Mouse (Mus musculus) adrenal gland, adult 8-10 months (tissue): ENCODE measurements around the gene Hdlbp. TPM values are rescaled to one million over a fixed set of nuclear protein-coding genes. Genes with fewer than 3 reads are reported as not detected.

Experiments
- DNase-seq: peaks from one replicate; pipeline ENCODE4 v3.0.0; 2022
- total RNA-seq, 4 experiments: library from RNA; stranded (reverse); gene quantifications; 2 replicates each; pipeline ENCODE4 v1.2.4; 2022

Gene Hdlbp
- total RNA-seq, 4 experiments from 2014 or later = 299 to 422 (median 334) TPM

DNA sequence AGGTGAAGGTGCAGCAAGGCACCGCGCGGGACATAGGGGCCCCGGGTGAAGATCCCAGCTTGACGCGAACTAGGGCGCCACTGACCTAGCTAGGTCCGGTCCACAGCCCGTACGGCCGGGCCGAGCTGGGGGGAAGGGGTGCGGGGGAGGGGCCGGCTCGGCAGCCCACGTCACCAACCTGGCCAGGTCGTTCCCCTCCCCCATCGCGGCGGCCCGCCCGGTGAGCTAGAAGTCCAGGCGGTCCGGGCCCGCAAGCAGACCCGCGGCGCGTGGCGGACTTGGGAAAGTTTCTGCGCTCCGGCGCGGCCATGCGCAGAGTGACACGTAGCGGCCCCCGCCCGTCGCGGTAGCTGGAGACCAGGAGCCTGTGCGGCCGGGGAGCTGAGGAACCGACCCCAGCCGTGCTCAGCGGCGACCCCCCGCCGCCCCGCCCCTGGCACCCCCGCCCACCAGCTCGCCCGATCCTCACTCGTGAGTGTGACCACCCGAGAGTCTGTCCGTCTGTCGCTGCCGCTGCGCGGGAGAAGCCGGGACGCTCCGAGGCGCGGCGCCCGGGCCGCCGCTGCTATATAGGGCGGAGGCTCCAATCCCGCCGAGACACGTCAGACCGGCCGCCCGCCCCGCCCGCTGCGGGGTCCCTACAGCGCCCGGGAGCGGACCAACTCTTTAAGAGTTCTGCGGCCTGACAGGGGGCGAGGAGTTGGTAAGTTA is 33.3 kb downstream of the Hdlbp start:
- DNase-seq = peak; percentile 73

DNA sequence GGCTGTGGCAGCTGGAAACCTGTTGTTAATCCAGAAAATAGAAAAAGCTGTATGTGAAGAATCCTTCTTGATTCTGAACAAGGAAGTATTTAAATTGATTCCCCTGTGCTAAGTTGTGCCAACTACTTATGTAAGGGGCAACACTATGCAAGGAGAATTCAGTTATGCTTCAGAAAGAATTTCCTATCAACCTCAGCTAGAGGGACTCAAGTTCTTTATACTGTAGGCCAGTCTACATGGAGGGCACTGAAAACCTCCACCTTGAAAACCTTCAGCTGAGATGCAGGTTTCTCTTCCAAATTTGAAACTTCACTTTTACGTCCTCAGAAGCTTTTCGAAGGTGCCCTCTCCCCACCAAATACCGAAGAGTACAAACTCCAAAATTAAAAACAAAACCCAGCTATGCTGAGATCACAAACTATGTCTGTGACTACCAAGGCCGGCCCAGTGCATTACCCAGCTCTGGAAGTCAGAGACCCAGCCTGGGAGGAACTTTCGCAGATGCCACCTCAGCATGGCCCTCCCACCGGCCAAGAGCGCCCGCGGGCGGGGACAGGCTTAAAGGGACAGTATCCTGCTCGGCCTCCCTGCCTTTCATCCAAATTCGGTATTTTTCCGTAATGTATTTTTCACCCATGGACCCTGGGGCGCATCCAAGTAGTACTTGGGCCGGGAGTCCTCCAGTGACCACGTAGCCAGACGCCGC is 34.1 kb downstream of the Hdlbp start:
- DNase-seq = peak; percentile 87

DNA sequence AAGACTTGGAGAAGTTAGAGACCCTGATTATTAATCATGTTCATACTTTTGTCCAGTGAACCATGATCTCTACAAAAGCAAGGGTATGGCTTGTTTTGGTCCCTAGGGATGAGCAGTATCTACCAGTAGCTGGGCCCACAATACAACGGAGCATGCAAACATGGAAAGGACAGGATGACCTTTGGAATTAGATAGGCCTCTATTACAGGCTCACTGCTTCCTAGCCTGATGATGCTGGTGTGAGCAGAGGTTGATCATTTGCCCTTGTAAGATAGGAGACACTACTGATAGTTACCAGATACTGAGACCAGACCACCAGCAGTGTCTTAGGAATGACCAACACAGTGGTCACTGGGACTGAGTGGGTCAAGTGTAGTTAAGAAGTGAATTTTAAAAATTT is 39.3 kb downstream of the Hdlbp start:
- no peak for DNase-seq

DNA sequence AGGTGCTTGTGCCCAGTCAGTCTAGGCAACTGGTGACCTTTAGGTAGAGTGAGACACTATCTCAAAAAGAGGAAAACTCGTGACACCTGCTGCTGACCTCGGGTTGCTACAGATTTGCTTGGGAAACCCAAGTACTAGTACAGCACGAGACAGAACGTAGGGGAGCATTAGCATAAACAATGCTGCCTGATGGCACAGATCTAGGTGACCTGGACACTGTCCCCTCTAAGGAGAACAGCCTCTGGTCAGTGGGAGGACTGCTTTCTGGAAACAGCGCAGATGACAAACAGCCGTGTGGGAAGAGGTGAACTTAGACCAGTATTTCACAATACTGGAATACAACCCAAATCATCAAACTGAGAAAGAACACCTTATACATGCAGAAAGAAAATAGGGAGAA is 46.5 kb downstream of the Hdlbp start:
- DNase-seq = no peak

DNA sequence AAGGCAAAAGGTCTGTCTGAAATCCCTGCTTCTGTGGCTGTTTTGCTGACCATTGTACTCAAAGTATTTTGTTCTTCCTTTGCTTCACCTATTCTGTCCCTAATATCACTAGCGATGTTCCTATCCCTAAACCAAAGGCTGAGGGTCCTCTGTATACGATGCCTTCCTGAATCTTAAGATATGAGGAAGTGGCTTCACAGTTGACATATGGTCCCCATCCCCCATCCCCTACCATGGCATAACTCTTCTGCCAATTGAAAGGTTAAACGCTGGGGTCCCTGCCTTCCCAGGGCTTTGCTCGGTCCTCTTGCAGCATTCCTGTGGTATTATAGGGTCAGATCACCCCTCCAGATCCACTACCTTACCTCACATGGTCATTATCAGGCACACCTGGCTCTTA is 75.2 kb downstream of the Hdlbp start:
- DNase-seq = no peak

DNA sequence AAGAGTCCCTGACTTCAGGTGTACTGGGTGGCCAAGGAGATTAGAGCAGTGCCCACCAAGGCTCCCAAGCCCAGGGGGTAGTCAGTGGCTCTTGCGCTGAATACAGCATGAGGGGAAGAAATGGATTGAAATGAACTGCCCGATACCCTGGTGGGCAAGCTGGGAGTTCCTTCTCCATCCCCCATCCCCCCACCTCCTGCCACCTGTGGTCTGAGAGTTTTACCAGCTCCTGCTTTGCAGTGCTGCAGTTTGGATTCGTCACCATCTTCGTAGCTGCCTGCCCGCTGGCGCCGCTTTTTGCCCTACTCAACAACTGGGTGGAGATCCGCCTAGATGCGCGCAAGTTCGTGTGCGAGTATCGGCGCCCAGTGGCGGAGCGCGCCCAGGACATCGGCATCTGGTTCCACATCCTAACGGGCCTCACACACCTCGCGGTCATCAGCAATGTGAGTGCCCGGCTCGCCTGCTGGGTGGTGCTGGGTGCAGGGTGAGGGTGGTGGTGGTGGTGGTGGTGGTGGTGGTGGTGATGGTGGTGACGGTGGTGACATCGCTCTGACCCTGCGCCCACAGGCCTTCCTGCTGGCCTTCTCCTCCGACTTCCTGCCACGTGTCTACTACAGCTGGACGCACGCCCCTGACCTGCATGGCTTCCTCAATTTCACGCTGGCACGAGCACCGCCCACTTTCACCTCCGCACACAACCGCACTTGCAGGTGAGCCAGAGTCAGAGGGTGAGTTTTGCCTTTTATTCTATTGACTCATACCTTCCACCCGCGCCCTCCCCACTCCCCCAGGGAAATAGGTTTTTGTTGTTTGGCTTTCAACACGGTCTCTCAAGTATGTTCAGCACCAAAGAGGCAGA is 77.2 kb downstream of the Hdlbp start:
- DNase-seq = no peak

DNA sequence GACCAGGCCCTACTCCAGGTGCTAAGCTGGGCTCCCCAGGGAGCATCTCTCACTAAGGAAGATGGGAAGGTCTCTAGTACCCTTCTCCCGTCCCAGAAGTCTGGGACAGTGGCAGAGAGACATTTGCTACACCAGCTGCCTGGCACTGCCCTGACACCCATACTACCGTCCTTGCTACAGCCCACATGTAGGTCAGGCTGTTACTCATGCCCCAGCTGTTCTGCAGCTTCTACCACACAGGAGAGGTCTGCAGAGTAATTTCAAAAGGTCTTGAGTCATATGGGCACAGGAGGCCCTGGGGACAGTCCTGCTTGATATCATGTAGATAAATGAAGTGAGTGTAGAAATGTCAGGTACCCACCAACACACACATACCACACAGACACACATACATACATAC is 89.7 kb downstream of the Hdlbp start:
- peak; percentile 21 for DNase-seq

DNA sequence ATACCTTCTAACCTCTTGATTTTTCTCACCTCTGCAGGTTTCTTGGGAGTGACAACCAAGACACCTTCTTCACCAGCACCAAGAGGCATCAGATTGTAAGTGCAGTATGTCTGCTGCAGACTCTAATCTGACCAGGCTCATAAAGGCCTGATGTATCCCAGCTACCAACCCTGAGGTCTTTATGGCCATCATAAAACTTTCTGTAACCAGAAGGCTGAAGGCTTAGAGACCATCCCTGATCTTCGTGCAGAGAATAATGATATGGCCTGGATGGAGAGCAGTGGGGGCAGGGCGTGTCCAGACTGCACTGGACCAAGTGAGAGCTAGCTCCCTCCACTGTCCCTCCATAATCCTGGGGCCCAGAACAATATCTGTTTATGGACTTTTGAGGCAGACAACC is 91.4 kb downstream of the Hdlbp start:
- no peak for DNase-seq

DNA sequence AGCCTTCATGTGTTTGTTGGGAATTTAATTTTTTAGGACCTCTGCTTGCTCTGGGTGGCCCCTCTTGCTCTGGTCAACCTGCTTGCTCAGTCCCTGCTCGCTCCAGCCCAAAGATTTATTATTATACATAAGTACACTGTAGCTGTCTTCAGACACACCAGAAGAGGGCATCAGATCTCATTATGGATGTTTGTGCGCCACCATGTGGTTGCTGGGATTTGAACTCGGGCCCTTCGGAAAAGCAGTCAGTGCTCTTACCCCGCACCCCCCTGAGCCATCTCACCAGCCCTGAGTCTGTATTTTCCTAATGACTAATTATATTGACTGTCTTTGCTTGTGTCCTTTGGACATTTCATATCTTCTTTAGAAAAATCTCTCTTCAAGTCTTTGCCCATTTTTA is 99.5 kb downstream of the Hdlbp start:
- no peak for DNase-seq

DNA sequence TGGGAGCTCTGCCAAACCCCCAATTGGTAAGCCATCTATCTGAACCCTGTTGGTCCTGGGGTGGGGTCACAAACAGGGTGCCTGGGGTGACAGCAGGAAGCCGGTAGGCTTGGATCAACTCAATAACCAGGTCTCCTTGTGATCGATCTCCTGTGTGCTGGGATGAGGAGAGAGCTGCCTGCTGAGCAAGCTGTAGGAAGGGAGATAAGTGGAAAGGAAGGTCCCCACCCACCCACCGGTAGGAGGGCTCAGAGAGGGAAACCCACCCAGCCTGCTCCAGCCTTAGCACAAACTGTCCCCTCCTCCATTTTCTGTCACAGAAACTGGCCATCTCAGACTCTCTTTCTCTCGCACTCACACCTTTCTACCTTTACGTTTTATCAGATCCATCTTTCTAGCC is 101.3 kb downstream of the Hdlbp start:
- DNase-seq = no peak

DNA sequence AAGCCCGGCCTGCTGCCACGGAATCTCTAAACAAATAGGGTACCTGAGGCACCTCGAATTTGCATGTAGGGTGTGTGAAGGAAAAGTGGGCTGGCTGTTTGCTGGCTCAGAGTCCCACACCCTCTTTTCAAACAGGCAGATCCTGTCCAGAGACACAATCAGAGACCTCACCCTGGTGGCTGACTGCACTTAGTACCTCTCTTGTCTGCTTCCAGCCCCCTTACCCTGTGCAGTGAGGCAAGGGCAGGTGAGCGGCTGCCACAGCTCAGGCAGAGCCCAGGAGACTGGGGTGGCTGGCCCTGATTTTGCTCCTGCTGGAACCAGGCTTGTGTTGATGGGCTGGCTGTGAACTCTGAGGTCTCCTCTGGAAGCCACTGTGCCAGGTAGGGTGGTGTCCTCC is 105.0 kb downstream of the Hdlbp start, which contains the start of gene Ano7:
Gene Ano7, plus strand, starts transcription at position 266 of the 400 bp plus-strand sequence.
- DNase-seq = no peak

DNA sequence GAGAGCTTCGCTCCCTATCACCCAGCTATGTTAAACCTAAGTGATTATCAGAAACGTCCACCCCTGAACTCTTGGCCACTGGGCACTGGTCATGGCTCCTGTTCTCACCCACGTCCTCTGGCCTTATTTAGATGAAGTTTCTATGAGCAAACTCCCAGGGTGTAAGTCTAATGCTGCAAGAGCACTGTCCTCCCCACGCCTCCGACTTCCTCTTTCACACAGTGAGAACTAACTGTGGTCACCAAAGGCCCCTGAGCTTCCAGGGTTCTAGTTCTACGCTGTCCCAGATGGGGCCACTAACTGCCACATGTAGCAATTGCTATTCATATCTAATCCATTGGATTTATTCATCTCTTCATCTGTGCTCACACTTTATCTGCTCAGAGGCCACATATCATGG is 113.0 kb downstream of the Hdlbp start:
- DNase-seq = no peak

DNA sequence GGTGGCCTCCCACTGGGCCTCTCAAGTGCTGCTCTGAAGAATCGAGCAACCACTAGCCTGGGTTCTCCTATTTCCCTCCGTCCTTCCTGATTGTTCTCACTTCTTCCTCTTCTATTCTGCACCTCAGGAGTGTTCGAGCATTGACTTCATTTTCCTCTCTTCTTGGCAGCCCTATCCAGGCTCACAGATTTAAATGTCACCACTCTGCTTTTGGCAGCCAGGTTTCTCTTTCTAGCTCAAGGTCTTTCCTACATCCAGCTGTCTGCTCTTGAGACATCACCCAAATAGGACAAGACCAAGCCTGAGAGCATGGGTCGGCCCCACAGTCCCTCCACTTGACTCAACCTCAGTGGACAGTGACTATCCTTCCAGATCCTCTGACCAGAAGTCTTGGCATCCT is 116.0 kb downstream of the Hdlbp start:
- peak; percentile 23 for DNase-seq

Other genes starting within 250 kb of the Hdlbp start
- 10 to 100 TPM; 22.2 to 31.9 (median 26.0) TPM for gene Sned1, start 243.0 kb downstream of the Hdlbp start, total RNA-seq
- 10 to 100 TPM; 25.1 to 28.8 (median 26.1) TPM for gene Mterf4, start 172.9 kb downstream of the Hdlbp start, total RNA-seq
- gene Ppp1r7, start 136.0 kb downstream of the Hdlbp start, total RNA-seq = 10 to 100 TPM; 31.1 to 46.5 (median 35.7) TPM
- gene Pask, start 135.3 kb downstream of the Hdlbp start, total RNA-seq = 1 to 10 TPM; 4.9 to 7.9 (median 5.8) TPM
- not detected for gene Ano7, start 104.9 kb downstream of the Hdlbp start, total RNA-seq
- 10 to 100 TPM; 17.1 to 26.1 (median 24.0) TPM for gene Farp2, start 33.3 kb upstream of the Hdlbp start, total RNA-seq
- 100 to 1,000 TPM; 135 to 201 (median 170) TPM for gene Stk25, start 179.8 kb upstream of the Hdlbp start, total RNA-seq
- 10 to 100 TPM in 3 of 4 experiments, 1 to 10 TPM in 1; 9.1 to 13.5 (median 11.1) TPM for gene Bok, start 206.8 kb upstream of the Hdlbp start, total RNA-seq